Mouse (Mus musculus): ENCODE results near the gene Olfr221.
A peak's percentile ranks its signal among the peaks of the same experiment; 100 is the strongest.

The Olfr221 gene

GRCm38 (mm10) chr14:52019590-52020340 lies 22.5 kb downstream of the Olfr221 start:
- DNase-seq (ENCODE audit: low spot score), result peak; percentile 99

- no peak for DNase-seq (ENCODE audit: low spot score)
These were observed 23.1 kb downstream of the Olfr221 start for GRCm38 (mm10) chr14:52019051-52019589.

- DNase-seq (ENCODE audit: low spot score), result peak; percentile 25
These were observed 23.8 kb downstream of the Olfr221 start for GRCm38 (mm10) chr14:52018248-52019050.

- DNase-seq (ENCODE audit: low spot score), result no peak
These were observed 24.6 kb downstream of the Olfr221 start for GRCm38 (mm10) chr14:52017662-52018061.

GRCm38 (mm10) chr14:52016625-52017405 lies 25.4 kb downstream of the Olfr221 start:
- DNase-seq (ENCODE audit: low spot score), result peak; percentile 75

GRCm38 (mm10) chr14:52015445-52016100 lies 26.7 kb downstream of the Olfr221 start, which contains the start of gene Tmem253:
Tmem253 (plus strand) TSS chr14:52015658.
- DNase-seq (ENCODE audit: low spot score), result no peak

- peak; percentile 88 for DNase-seq (ENCODE audit: low spot score)
These were observed 27.4 kb downstream of the Olfr221 start for GRCm38 (mm10) chr14:52014761-52015311.

- DNase-seq (ENCODE audit: low spot score), result peak; percentile 18
These were observed 27.9 kb downstream of the Olfr221 start for GRCm38 (mm10) chr14:52014271-52014760.

GRCm38 (mm10) chr14:52013771-52014219 lies 28.5 kb downstream of the Olfr221 start:
- peak; percentile 47 for DNase-seq (ENCODE audit: low spot score)

- DNase-seq (ENCODE audit: low spot score), result no peak
These were observed 29.1 kb downstream of the Olfr221 start for GRCm38 (mm10) chr14:52013021-52013610.

GRCm38 (mm10) chr14:52012553-52012952 lies 29.7 kb downstream of the Olfr221 start:
- no peak for DNase-seq (ENCODE audit: low spot score)

- DNase-seq (ENCODE audit: low spot score), result no peak
These were observed 30.2 kb downstream of the Olfr221 start for GRCm38 (mm10) chr14:52012085-52012484.

- DNase-seq (ENCODE audit: low spot score), result no peak
These were observed 30.6 kb downstream of the Olfr221 start for GRCm38 (mm10) chr14:52011683-52012082.

- DNase-seq (ENCODE audit: low spot score), result peak; percentile 73
These were observed 31.7 kb downstream of the Olfr221 start for GRCm38 (mm10) chr14:52010446-52011111.

GRCm38 (mm10) chr14:52009841-52010240 lies 32.4 kb downstream of the Olfr221 start:
- DNase-seq (ENCODE audit: low spot score), result no peak

- DNase-seq (ENCODE audit: low spot score), result no peak
These were observed 32.9 kb downstream of the Olfr221 start for GRCm38 (mm10) chr14:52009361-52009760.

GRCm38 (mm10) chr14:52008321-52009203 lies 33.7 kb downstream of the Olfr221 start:
- peak; percentile 81 for DNase-seq (ENCODE audit: low spot score)

GRCm38 (mm10) chr14:52006771-52007170 lies 35.5 kb downstream of the Olfr221 start:
- no peak for DNase-seq (ENCODE audit: low spot score)

- DNase-seq (ENCODE audit: low spot score), result no peak
These were observed 36.0 kb downstream of the Olfr221 start for GRCm38 (mm10) chr14:52006241-52006640.

Measured in yolk sac, embryonic 10.5 days (tissue).